Mouse (Mus musculus) C2C12 (cell line): Measurements from ENCODE around the gene Gla. TPM values are rescaled to one million over a fixed set of nuclear protein-coding genes. Genes with fewer than 3 reads are reported as not detected.

ENCODE experiments used
- H3K27me3 ChIP-seq: one replicate; pipeline ENCODE4 v1.6.1; 2011; ENCODE audit not compliant: control insufficient read depth, insufficient read depth, insufficient read length
- H3K36me3 ChIP-seq: one replicate; pipeline ENCODE4 v1.6.1; 2011; ENCODE audit not compliant: control insufficient read depth, insufficient read depth
- H3K4me3 ChIP-seq: one replicate; pipeline ENCODE4 v1.5.1; 2011; ENCODE audit warnings: mild to moderate bottlenecking, control low read depth; ENCODE audit not compliant: poor library complexity, insufficient read depth, severe bottlenecking
- H3K79me2 ChIP-seq: one replicate; pipeline ENCODE4 v1.6.1; 2011; ENCODE audit not compliant: control insufficient read depth, insufficient read depth
- H3K79me3 ChIP-seq: one replicate; pipeline ENCODE4 v1.6.1; 2011; ENCODE audit warnings: low read depth, control low read depth
- H3ac ChIP-seq: one replicate; pipeline ENCODE3; 2011; ENCODE audit warnings: low read depth; ENCODE audit not compliant: control insufficient read depth, insufficient read length
- CEBPB ChIP-seq: IDR thresholded peaks from one replicate; pipeline ENCODE4 v1.6.1; 2011; ENCODE audit warnings: low read depth, mild to moderate bottlenecking, control low read depth, moderate library complexity
- CTCF ChIP-seq: IDR thresholded peaks from one replicate; pipeline ENCODE4 v1.5.1; 2011; ENCODE audit not compliant: control insufficient read depth, insufficient read depth, insufficient read length
- FOSL1 ChIP-seq: IDR thresholded peaks from one replicate; pipeline ENCODE4 v1.8.0; 2011; ENCODE audit warnings: mild to moderate bottlenecking, low read length; ENCODE audit not compliant: poor library complexity, insufficient read depth, severe bottlenecking
- MAX ChIP-seq: IDR thresholded peaks from one replicate; pipeline ENCODE4 v1.6.1; 2011; ENCODE audit warnings: mild to moderate bottlenecking, control low read depth
- MYOD1 ChIP-seq: IDR thresholded peaks from one replicate; pipeline ENCODE4 v1.6.1; 2011; ENCODE audit warnings: low read depth; ENCODE audit not compliant: control insufficient read depth, insufficient read length
- MYOG ChIP-seq: IDR thresholded peaks from one replicate; pipeline ENCODE4 v1.6.1; 2011; ENCODE audit not compliant: control insufficient read depth, insufficient read length; ENCODE audit errors: extremely low read depth
- USF1 ChIP-seq: IDR thresholded peaks from one replicate; pipeline ENCODE4 v1.6.1; 2011; ENCODE audit warnings: low read depth, mild to moderate bottlenecking, control low read depth, moderate library complexity
- polyA plus RNA-seq: library from polyadenylated mRNA; unstranded; fragments of >200 nt; fragmentation: generic; extraction: Trizol; gene quantifications from one replicate; pipeline ENCODE4 v1.2.1, GENCODE M21; 2012; ENCODE audit warnings: missing spikeins

Gla gene
- polyA plus RNA-seq, 1 experiment: 6.4 TPM

- peak within 1 kb of the TSS; percentile 81 for H3ac ChIP-seq
- peaks cover 16% of the 10 kb centered on the region for H3K79me3 ChIP-seq
- H3K27me3 ChIP-seq: no peaks in the 10 kb centered on the region
- H3K36me3 ChIP-seq: peaks cover 18% of the 10 kb centered on the region
- peak within 1 kb of the TSS; percentile 46 for H3K4me3 ChIP-seq
- TF ChIP-seq MAX (peak; percentile 51), MYOG (no peak), CTCF (peak; percentile 37)
- peaks cover 24% of the 10 kb centered on the region for H3K79me2 ChIP-seq
Measured at GRCm38 (mm10) chrX:134585103-134586002, 15.6 kb downstream of the Gla start, which contains the start of gene Rpl36a. TSS of gene Rpl36a (plus strand) at chrX:134585654.

DNA sequence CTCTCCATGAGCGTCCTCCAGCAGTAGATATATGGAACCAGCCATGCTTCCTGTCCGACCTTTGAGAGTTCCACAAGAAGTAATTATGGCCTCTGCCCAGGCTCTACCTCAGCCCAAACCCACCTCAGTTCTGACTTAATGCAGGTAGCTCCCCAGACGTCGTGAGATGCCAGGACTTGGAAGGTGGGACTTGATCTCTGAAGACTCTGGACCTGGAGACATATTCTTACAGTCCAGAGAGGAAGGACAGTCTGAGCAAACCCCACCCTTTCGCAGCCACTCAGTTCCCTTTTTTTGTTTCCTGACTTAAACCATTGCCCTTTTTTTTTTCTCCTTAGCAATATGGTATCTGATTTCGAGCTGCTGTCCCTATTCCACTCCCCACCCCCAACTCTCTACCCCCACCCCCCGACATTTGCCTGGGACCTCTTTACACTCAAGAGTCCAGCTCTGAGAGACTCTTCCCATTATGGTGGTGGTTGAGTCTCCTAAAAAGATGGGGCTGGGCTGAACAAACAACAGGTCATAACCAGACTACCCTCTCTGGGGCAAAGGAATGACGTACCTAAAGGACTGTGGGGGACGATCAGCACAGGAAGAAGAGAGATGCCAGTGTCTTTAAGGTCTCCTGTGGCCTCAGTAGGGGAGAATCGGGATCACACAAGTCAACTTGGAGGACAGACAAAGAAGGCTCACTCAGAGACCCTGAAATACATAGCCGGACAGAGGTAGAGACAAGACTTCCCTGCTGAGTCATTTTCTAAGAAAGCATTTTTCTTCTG lies 17.8 kb downstream of the Gla start, which contains the start of gene Btk:
Btk (minus strand) TSS at position 683 of the 782 bp plus-strand sequence.
- Histone ChIP-seq H3K36me3 (peaks cover 18% of the 10 kb centered on the region), H3K27me3 (no peaks in the 10 kb centered on the region), H3K4me3 (no peak within 1 kb of the TSS), H3K79me3 (peaks cover 16% of the 10 kb centered on the region), H3ac (no peak within 1 kb of the TSS), H3K79me2 (peaks cover 24% of the 10 kb centered on the region)
- no peak for TF ChIP-seq USF1
- no peak for TF ChIP-seq FOSL1
- no peak for TF ChIP-seq CEBPB
- TF ChIP-seq MYOG: no peak
- no peak for TF ChIP-seq CTCF
- TF ChIP-seq MYOD1: no peak
- no peak for TF ChIP-seq MAX

- TF ChIP-seq USF1 (no peak), MYOD1 (no peak), MAX (no peak), FOSL1 (no peak), CTCF (no peak), CEBPB (no peak), MYOG (no peak)
Measured at GRCm38 (mm10) chrX:134582270-134582669, 18.7 kb downstream of the Gla start.

GRCm38 (mm10) chrX:134580528-134581305 lies 20.2 kb downstream of the Gla start:
- Histone ChIP-seq H3K4me3 (no peak overlapping the region), H3K79me3 (peaks cover 2% of the 10 kb centered on the region), H3K27me3 (no peaks in the 10 kb centered on the region), H3ac (no peak overlapping the region), H3K79me2 (peaks cover 2% of the 10 kb centered on the region), H3K36me3 (no peaks in the 10 kb centered on the region)
- TF ChIP-seq MAX: no peak
- no peak for TF ChIP-seq USF1
- no peak for TF ChIP-seq CEBPB
- no peak for TF ChIP-seq CTCF
- TF ChIP-seq MYOD1: no peak
- no peak for TF ChIP-seq FOSL1
- no peak for TF ChIP-seq MYOG

More at GRCm38 (mm10) chrX:134582270-134582669, 18.7 kb downstream of the Gla start:
- Histone ChIP-seq H3K79me2 (peaks cover 18% of the 10 kb centered on the region), H3K4me3 (no peak overlapping the region), H3ac (no peak overlapping the region), H3K27me3 (no peaks in the 10 kb centered on the region), H3K36me3 (peaks cover 11% of the 10 kb centered on the region), H3K79me3 (peaks cover 16% of the 10 kb centered on the region)

DNA sequence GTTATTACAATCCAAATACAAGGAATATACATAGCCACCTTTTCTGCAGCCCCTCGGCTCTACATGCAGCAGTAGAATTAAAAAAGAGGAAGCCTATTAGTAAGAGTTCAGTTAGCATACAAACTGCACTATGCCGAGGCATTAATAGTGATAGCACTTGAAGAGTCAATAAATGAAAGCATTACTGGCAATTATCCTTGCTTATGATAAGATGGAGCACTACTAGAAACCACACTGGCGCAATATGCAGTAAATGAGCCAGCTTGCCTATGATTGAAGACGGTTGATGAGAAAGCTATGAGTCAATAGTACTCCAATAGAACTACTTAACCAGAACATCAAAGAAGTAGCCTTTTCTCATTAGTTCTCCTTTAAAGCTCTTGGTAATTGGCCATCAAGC lies 23.0 kb downstream of the Gla start:
- H3K36me3 ChIP-seq: no peaks in the 10 kb centered on the region
- no peak for TF ChIP-seq MYOD1
- TF ChIP-seq FOSL1: no peak
- no peaks in the 10 kb centered on the region for H3K79me3 ChIP-seq
- no peak overlapping the region for H3K4me3 ChIP-seq
- H3ac ChIP-seq: no peak overlapping the region
- H3K79me2 ChIP-seq: no peaks in the 10 kb centered on the region
- H3K27me3 ChIP-seq: no peaks in the 10 kb centered on the region
